Mouse (Mus musculus) intestine, embryonic 14.5 days (tissue): ENCODE measurements around the gene Clnk. TPM values are rescaled to one million over a fixed set of nuclear protein-coding genes. Genes with fewer than 3 reads are reported as not detected.

Source experiments
- ATAC-seq: fragments of 200-750 bp; cut with Nextera tagmentation; replicated peaks from 2 replicates; pipeline ENCODE4 v1.8.0; 2017; ENCODE audit warnings: low read depth, moderate number of reproducible peaks, moderate TSS enrichment, moderate library complexity; ENCODE audit not compliant: low FRiP score, low TSS enrichment
- DNase-seq: peaks from one replicate; pipeline ENCODE4 v3.0.0-alpha.2; 2018; ENCODE audit warnings: low spot score
- H3K27ac ChIP-seq: fragments of 300-500 bp; sonication (generic); 2 replicates; pipeline ENCODE4 v1.5.1; 2014; ENCODE audit warnings: low read depth, mild to moderate bottlenecking, control low read depth
- H3K27me3 ChIP-seq: fragments of 300-500 bp; sonication (generic); replicated peaks from 2 replicates; pipeline ENCODE4 v1.6.1; 2014; ENCODE audit warnings: low read length, control low read depth; ENCODE audit not compliant: control insufficient read depth, insufficient read depth
- H3K36me3 ChIP-seq: fragments of 300-500 bp; sonication (generic); 2 replicates; pipeline ENCODE4 v1.6.1; 2014; ENCODE audit warnings: low read length, control low read depth; ENCODE audit not compliant: control insufficient read depth, insufficient read depth
- H3K4me1 ChIP-seq: fragments of 300-500 bp; sonication (generic); replicated peaks from 2 replicates; pipeline ENCODE4 v1.6.1; 2014; ENCODE audit warnings: low read length, control low read depth, mixed read lengths; ENCODE audit not compliant: control insufficient read depth, insufficient read depth
- H3K4me2 ChIP-seq: fragments of 300-500 bp; sonication (generic); 2 replicates; pipeline ENCODE4 v1.6.1; 2014; ENCODE audit warnings: low read length
- H3K4me3 ChIP-seq: fragments of 300-500 bp; sonication (generic); 2 replicates; pipeline ENCODE4 v1.5.1; 2014; ENCODE audit warnings: low read depth, low read length, control low read depth, mixed read lengths
- H3K9ac ChIP-seq: fragments of 300-500 bp; sonication (generic); 2 replicates; pipeline ENCODE4 v1.6.1; 2014; ENCODE audit warnings: mild to moderate bottlenecking, low read length
- H3K9me3 ChIP-seq: fragments of 300-500 bp; sonication (generic); 2 replicates; pipeline ENCODE4 v1.6.1; 2016; ENCODE audit warnings: low read length, control low read depth; ENCODE audit not compliant: control insufficient read depth
- WGBS: fragments of 180-500 bp; shearing (Covaris S2); extraction: QIAGEN DNeasy Blood & Tissue Kit; methylation state at CpG from one replicate; pipeline ENCODE4 v1.1.7; 2014; 5-methylcytosine and 5-hydroxymethylcytosine counted together
- polyA plus RNA-seq: library from polyadenylated mRNA; unstranded; fragments of >200 nt; fragmentation: Nextera tagmentation; extraction: Ambion mirVana; gene quantifications from 2 replicates; pipeline ENCODE4 v1.2.1, GENCODE M21; 2014

Gene Clnk
- polyA plus RNA-seq, 1 experiment from 2014 or later = 0.31 TPM

GRCm38 (mm10) chr5:38844312-38844711 lies 32.3 kb downstream of the Clnk start:
- ATAC-seq (no peak), DNase-seq (no peak)
- H3K4me2 ChIP-seq = no peak overlapping the region
- no peak overlapping the region for H3K9ac ChIP-seq
- no peak overlapping the region for H3K27ac ChIP-seq
- no peaks in the 10 kb centered on the region for H3K9me3 ChIP-seq
- no peak overlapping the region for H3K4me3 ChIP-seq
- H3K27me3 ChIP-seq = no peaks in the 10 kb centered on the region
- WGBS = 64% methylated on average over 2 of the region's 2 CpGs
- H3K4me1 ChIP-seq = peaks cover 2% of the 10 kb centered on the region; the same call in 1 of the 2 replicates
- no peaks in the 10 kb centered on the region for H3K36me3 ChIP-seq

- Histone ChIP-seq H3K36me3 (no peaks in the 10 kb centered on the region), H3K4me2 (no peak overlapping the region), H3K4me3 (no peak overlapping the region), H3K27me3 (no peaks in the 10 kb centered on the region), H3K4me1 (peaks cover 2% of the 10 kb centered on the region; the same call in 1 of the 2 replicates), H3K9me3 (no peaks in the 10 kb centered on the region), H3K27ac (no peak overlapping the region), H3K9ac (no peak overlapping the region)
- DNase-seq (no peak), ATAC-seq (no peak)
- 97% methylated on average over 1 of the region's 1 CpGs for WGBS
These were observed 36.6 kb downstream of the Clnk start for GRCm38 (mm10) chr5:38839981-38840380.

DNA sequence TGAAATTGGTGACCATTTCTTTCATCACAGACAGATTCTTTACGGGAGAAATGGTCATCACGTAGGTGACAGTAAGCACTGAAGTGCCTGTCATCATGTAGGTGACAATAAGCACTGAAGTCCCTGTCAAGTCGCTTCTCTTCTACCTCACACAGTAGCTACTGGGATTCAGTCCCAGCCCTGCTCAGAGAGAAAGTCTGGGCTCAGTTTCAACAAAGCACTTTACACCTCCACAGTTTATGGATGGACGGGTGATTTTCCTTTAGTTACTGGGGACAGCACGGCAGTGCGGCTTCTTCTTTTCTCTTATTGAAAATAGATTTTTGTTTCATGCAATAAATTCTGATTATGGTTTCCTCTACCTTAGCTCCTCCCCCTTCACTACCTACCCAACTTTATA lies 49.3 kb downstream of the Clnk start:
- whole genome bisulfite sequencing = 82% methylated on average over 6 of the region's 6 CpGs
- Histone ChIP-seq H3K27ac (no peak overlapping the region), H3K9me3 (no peaks in the 10 kb centered on the region), H3K9ac (no peak overlapping the region), H3K36me3 (no peaks in the 10 kb centered on the region), H3K27me3 (no peaks in the 10 kb centered on the region), H3K4me3 (no peak overlapping the region), H3K4me1 (no peaks in the 10 kb centered on the region), H3K4me2 (no peak overlapping the region)
- no peak for DNase-seq
- ATAC-seq = no peak

DNA sequence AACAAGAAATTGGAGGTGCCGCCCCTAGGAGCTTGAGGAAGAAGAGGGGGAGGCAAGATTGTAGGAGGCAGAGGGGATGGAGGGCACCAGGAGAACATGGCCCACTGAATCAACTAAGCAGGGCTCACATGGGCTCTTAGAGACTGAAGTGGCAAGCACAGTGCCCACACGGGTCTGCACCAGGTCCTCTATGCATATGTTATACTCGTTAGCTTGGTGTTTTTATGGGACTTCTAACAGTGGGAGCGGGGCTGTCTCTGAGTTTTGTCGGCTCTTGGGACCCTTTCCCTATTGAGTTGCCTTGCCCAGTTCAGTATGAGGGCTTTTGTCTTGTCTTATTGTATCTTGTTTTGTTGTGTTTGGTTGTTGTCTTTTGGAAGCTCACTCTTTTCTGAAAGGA lies 50.0 kb downstream of the Clnk start:
- no peak overlapping the region for H3K27ac ChIP-seq
- ATAC-seq = no peak
- no peaks in the 10 kb centered on the region for H3K9me3 ChIP-seq
- H3K4me3 ChIP-seq = no peak overlapping the region
- no peak overlapping the region for H3K9ac ChIP-seq
- H3K36me3 ChIP-seq = no peaks in the 10 kb centered on the region
- WGBS = 86% methylated on average over 5 of the region's 5 CpGs
- no peak overlapping the region for H3K4me2 ChIP-seq
- DNase-seq = no peak
- H3K27me3 ChIP-seq = no peaks in the 10 kb centered on the region
- no peaks in the 10 kb centered on the region for H3K4me1 ChIP-seq

GRCm38 (mm10) chr5:38824132-38824965 lies 52.3 kb downstream of the Clnk start:
- 51% methylated on average over 14 of the region's 14 CpGs for WGBS
- no peak overlapping the region for H3K4me2 ChIP-seq
- no peaks in the 10 kb centered on the region for H3K27me3 ChIP-seq
- H3K9ac ChIP-seq = no peak overlapping the region
- H3K9me3 ChIP-seq = no peaks in the 10 kb centered on the region
- no peaks in the 10 kb centered on the region for H3K4me1 ChIP-seq
- ATAC-seq (no peak), DNase-seq (no peak)
- H3K36me3 ChIP-seq = no peaks in the 10 kb centered on the region
- no peak overlapping the region for H3K27ac ChIP-seq
- no peak overlapping the region for H3K4me3 ChIP-seq

DNA sequence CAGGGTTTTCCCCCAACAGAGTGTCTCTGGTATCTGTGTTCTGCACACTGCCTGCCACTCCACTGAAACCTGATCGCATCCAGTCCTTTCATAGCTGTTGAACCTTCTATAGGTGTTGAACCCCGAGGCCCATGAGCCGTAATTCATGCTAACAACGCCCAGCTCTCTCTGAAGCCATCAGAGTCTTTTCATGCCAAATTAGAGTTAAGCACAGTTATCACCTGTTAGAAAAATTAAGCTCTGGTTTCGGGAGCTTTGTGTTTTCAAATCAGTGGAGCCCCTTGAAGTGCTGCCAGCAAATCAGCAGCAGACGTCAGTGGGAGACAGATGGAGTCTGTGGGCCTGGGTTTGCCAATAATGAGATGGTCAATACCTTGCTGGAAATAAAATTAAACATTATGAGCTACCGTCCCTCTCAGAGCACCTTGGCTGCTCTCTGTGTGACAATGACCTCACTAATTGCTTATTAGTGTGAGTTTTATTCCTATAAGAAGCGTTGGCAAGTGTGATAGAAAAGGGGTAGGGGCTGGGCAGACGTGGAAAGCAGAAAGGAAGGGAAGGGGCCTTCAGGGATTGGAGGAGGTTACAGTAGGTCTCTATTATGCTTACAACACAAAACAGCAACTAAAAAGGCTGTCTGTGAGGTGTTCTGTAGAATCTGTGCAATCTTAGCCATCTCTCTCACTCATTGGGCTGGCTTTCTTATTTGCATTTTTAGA lies 63.1 kb downstream of the Clnk start:
- Histone ChIP-seq H3K4me3 (no peak overlapping the region), H3K27me3 (no peaks in the 10 kb centered on the region), H3K4me2 (no peak overlapping the region), H3K36me3 (no peaks in the 10 kb centered on the region), H3K27ac (no peak overlapping the region), H3K4me1 (no peaks in the 10 kb centered on the region), H3K9me3 (no peaks in the 10 kb centered on the region), H3K9ac (no peak overlapping the region)
- DNase-seq (no peak), ATAC-seq (no peak)
- 53% methylated on average over 9 of the region's 9 CpGs for WGBS

DNA sequence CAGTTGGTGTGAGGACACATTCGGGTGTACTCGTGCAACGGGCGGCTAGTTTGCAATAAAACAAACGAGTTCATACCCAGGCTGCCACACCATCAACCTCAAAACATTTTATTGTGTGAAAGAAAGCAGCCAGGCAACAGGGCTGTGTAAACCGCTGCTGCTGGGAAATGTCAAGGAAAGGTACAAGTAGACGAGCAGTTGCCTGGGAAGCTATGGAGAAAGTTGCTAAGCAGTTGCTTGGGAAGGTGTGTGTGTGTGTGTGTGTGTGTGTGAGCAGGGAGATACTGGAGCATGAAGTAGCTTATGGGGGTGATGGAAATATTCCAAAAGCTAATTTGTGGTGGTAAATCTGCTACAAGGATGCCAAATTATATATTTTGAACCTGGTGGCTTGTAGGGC lies 63.7 kb downstream of the Clnk start:
- Histone ChIP-seq H3K27me3 (no peaks in the 10 kb centered on the region), H3K4me3 (no peak overlapping the region), H3K4me1 (no peaks in the 10 kb centered on the region), H3K9ac (no peak overlapping the region), H3K36me3 (no peaks in the 10 kb centered on the region), H3K9me3 (no peaks in the 10 kb centered on the region), H3K4me2 (no peak overlapping the region), H3K27ac (no peak overlapping the region)
- DNase-seq (no peak), ATAC-seq (no peak)
- 53% methylated on average over 7 of the region's 7 CpGs for WGBS

GRCm38 (mm10) chr5:38812386-38812785 lies 64.2 kb downstream of the Clnk start:
- H3K27me3 ChIP-seq = no peaks in the 10 kb centered on the region
- H3K4me1 ChIP-seq = no peaks in the 10 kb centered on the region
- no peak overlapping the region for H3K4me3 ChIP-seq
- no peak overlapping the region for H3K27ac ChIP-seq
- no peak overlapping the region for H3K4me2 ChIP-seq
- ATAC-seq (no peak), DNase-seq (no peak)
- no peaks in the 10 kb centered on the region for H3K9me3 ChIP-seq
- no peaks in the 10 kb centered on the region for H3K36me3 ChIP-seq
- WGBS = 53% methylated on average over 7 of the region's 7 CpGs
- H3K9ac ChIP-seq = no peak overlapping the region
